Mouse (Mus musculus): ENCODE results near the gene Cpne4.

DNA sequence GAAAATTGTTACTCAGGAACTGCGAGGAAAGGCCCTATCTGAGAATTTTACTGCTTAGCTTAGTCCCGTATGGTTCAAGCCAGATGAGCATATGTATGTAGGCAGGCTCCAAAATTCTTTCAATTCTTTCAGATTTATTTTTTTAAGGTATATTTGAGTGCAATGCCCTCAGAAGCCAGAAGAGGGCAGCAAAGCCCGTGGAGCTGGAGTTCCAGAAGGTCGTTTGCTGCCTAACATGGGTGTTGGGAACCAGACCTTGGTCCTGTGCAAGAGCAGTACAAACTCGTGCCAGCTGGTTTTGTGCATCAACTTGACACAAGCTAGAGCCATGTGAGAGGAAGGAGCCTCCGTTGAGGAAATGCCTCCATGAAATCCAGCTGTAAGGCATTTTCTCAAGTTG, 11.6 kb upstream of the Cpne4 start:
- TF ChIP-seq CTCF (IDR thresholded peaks at IDR 0.05; ENCODE audit: borderline replicate concordance, control insufficient read depth, extremely low read depth, insufficient read depth, low read length, poor library complexity) (no peak), POLR2A (IDR thresholded peaks at IDR 0.05; ENCODE audit: control insufficient read depth, extremely low read depth, insufficient read depth, low read length, poor library complexity) (no peak)

Data from thymus, adult 2 months (tissue).